Mouse (Mus musculus) limb, embryonic 13.5 days (tissue): Measurements from ENCODE around the gene Esp15. TPM values are rescaled to one million over a fixed set of nuclear protein-coding genes. Genes with fewer than 3 reads are reported as not detected.
"Not testable (repeated sequence)": the region's sequence is repeated elsewhere in the genome, so short reads cannot be mapped to it uniquely, and the experiment has no call there.

Experiments used
- ATAC-seq: fragments of 200-750 bp; cut with Nextera tagmentation; 2 replicates; pipeline ENCODE4 v1.8.0; 2017; ENCODE audit warnings: low read depth, moderate number of reproducible peaks, moderate TSS enrichment; ENCODE audit not compliant: low FRiP score
- H3K27ac ChIP-seq: fragments of 300-500 bp; sonication (generic); 2 replicates; pipeline ENCODE4 v1.5.1; 2015; ENCODE audit warnings: inconsistent platforms, mild to moderate bottlenecking, moderate library complexity
- H3K27me3 ChIP-seq: fragments of 300-500 bp; sonication (generic); 2 replicates; pipeline ENCODE4 v1.6.1; 2015; ENCODE audit warnings: mild to moderate bottlenecking, inconsistent platforms
- H3K36me3 ChIP-seq: fragments of 300-500 bp; sonication (generic); 2 replicates; pipeline ENCODE4 v1.6.1; 2015; ENCODE audit warnings: inconsistent platforms, mild to moderate bottlenecking, moderate library complexity
- H3K4me1 ChIP-seq: fragments of 300-500 bp; sonication (generic); 2 replicates; pipeline ENCODE4 v1.6.1; 2015; ENCODE audit warnings: inconsistent platforms
- H3K4me2 ChIP-seq: fragments of 300-500 bp; sonication (generic); replicated peaks from 2 replicates; pipeline ENCODE4 v1.6.1; 2015; ENCODE audit warnings: inconsistent platforms, mild to moderate bottlenecking, moderate library complexity
- H3K4me3 ChIP-seq: fragments of 300-500 bp; sonication (generic); 2 replicates; pipeline ENCODE4 v1.5.1; 2015; ENCODE audit warnings: moderate library complexity, mild to moderate bottlenecking, inconsistent platforms
- H3K9ac ChIP-seq: fragments of 300-500 bp; sonication (generic); 2 replicates; pipeline ENCODE4 v1.6.1; 2015; ENCODE audit warnings: mild to moderate bottlenecking, inconsistent platforms
- H3K9me3 ChIP-seq: fragments of 300-500 bp; sonication (generic); 2 replicates; pipeline ENCODE4 v1.6.1; 2016; ENCODE audit warnings: inconsistent platforms
- WGBS: fragments of 180-500 bp; shearing (Covaris S2); methylation state at CpG from one replicate; pipeline ENCODE4 v1.1.7; 2015; 5-methylcytosine and 5-hydroxymethylcytosine counted together
- polyA plus RNA-seq: library from polyadenylated mRNA; unstranded; fragments of >200 nt; fragmentation: Nextera tagmentation; extraction: Ambion mirVana; gene quantifications from 2 replicates; pipeline ENCODE4 v1.2.1, GENCODE M21; 2015

Esp15 gene
- not detected in 2 replicates for polyA plus RNA-seq

DNA sequence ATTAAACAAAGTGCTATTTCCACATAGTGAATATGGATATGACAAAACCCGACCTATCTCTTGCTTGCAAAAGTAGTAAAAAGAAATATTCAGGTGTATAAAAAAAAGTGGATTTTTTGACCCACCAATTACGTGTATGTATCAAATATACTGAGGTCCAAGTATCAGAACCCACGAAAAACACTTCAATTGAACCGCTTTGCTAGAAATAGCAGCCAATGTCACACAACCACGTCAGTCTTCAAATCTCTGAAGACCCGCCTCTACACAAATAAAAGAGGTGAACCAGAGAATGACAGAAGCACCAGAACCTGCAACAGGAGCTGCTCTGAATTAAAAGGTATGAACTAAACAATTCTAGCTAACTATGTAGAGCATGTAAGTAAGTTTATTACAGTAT lies at the start of gene Esp15:
Esp15 (plus strand) TSS at position 301 of the 400 bp plus-strand sequence.
- not testable (repeated sequence) for H3K36me3 ChIP-seq, H3K9me3 ChIP-seq, H3K4me3 ChIP-seq, ATAC-seq, H3K4me2 ChIP-seq, H3K27ac ChIP-seq, H3K9ac ChIP-seq, H3K27me3 ChIP-seq, H3K4me1 ChIP-seq
- WGBS, result 77% methylated on average over 6 of the region's 6 CpGs

DNA sequence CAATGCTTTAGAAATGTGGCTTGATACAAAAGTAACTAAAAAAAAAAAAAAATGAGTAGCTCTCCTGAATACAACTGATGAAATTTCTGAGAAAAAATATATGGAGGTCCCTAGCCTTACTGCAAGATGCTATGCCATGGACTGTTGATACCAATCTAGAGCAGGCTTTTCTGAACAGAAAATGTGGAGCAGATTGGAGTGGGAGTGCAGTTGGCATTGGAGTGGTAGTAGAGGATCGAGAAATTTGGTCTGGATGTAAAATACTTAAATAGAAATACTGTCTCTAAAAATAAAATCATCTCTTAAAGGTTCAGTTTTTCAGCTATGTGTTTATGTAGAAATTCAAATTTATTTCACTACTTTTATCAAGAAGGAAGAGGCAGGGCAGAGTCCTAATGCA lies 49.2 kb upstream of the Esp15 start:
- no peaks in the 10 kb centered on the region for H3K36me3 ChIP-seq
- 50% methylated on average over 1 of the region's 1 CpGs for WGBS
- no peak for ATAC-seq
- H3K4me1 ChIP-seq, result no peaks in the 10 kb centered on the region
- no peak overlapping the region for H3K4me2 ChIP-seq
- H3K27ac ChIP-seq, result no peak overlapping the region
- no peak overlapping the region for H3K4me3 ChIP-seq
- no peaks in the 10 kb centered on the region for H3K27me3 ChIP-seq
- no peak overlapping the region for H3K9ac ChIP-seq
- peaks cover 13% of the 10 kb centered on the region for H3K9me3 ChIP-seq

Other genes with a start within 250 kb of the Esp15 start
- not detected in 2 replicates for gene Esp18, start 234.6 kb upstream of the Esp15 start, polyA plus RNA-seq
- not detected in 2 replicates for gene Esp16, start 104.8 kb upstream of the Esp15 start, polyA plus RNA-seq